Mouse (Mus musculus) ES-E14 (cell line): ENCODE measurements at regions not wholly inside any gene's neighbourhood (a gene's known extent, or its start where the extent isn't known, plus 50 kb on each side); places are given as distances from the start of the nearest gene placed in this dataset.

Source experiments
- DNase-seq: peaks from one replicate; pipeline ENCODE4 v3.0.0-alpha.2; 2013; ENCODE audit warnings: low read depth, low spot score
- H3K27ac ChIP-seq: 2 replicates; pipeline ENCODE4 v1.5.1; 2012; ENCODE audit warnings: low read depth, mild to moderate bottlenecking, low read length, moderate library complexity, mixed read lengths; ENCODE audit not compliant: poor library complexity, insufficient read depth, severe bottlenecking
- H3K36me3 ChIP-seq: 2 replicates; pipeline ENCODE4 v1.6.1; 2012; ENCODE audit warnings: mild to moderate bottlenecking, low read length, moderate library complexity, mixed read lengths; ENCODE audit not compliant: control insufficient read depth, poor library complexity, insufficient read depth, severe bottlenecking
- H3K4me1 ChIP-seq, 2 experiments: fragments of 150-350 bp in 1 of 2; sonication (generic) in 1 of 2; 2 replicates each; pipeline ENCODE4 v1.6.1; 2012; ENCODE audit warnings: low read length in 2 of 2, mild to moderate bottlenecking in 1 of 2, mixed read lengths in 1 of 2; ENCODE audit not compliant: control insufficient read depth in 2 of 2, insufficient read depth in 2 of 2, poor library complexity in 1 of 2
- H3K4me3 ChIP-seq, 2 experiments: fragments of 150-350 bp in 1 of 2; sonication (generic) in 1 of 2; 2 replicates each; pipeline ENCODE4 v1.5.1; 2012; ENCODE audit warnings: low read length in 2 of 2, low read depth in 1 of 2, mild to moderate bottlenecking in 1 of 2, mixed read lengths in 1 of 2; ENCODE audit not compliant: insufficient read depth in 1 of 2, poor library complexity in 1 of 2, severe bottlenecking in 1 of 2
- H3K9ac ChIP-seq: 2 replicates; pipeline ENCODE4 v1.6.1; 2012; ENCODE audit warnings: low read depth, mild to moderate bottlenecking, low read length, mixed read lengths; ENCODE audit not compliant: poor library complexity, insufficient read depth, severe bottlenecking
- H3K9me3 ChIP-seq: fragments of 150-350 bp; sonication (generic); 2 replicates; pipeline ENCODE4 v1.6.1; 2012; ENCODE audit warnings: low read depth, mild to moderate bottlenecking, low read length; ENCODE audit not compliant: control insufficient read depth, insufficient read depth
- CHD2 ChIP-seq: IDR thresholded peaks from 2 replicates; pipeline ENCODE4 v1.6.1; 2014; ENCODE audit warnings: mild to moderate bottlenecking, low read depth, low read length, inconsistent platforms
- HCFC1 ChIP-seq: IDR thresholded peaks from 2 replicates; pipeline ENCODE4 v1.6.1; 2012; ENCODE audit warnings: low read length, inconsistent platforms, borderline replicate concordance; ENCODE audit not compliant: insufficient read depth
- MAFK ChIP-seq: IDR thresholded peaks from 2 replicates; pipeline ENCODE4 v1.6.1; 2014; ENCODE audit warnings: mild to moderate bottlenecking, low read depth, low read length, inconsistent platforms; ENCODE audit not compliant: insufficient read depth
- ZC3H11A ChIP-seq: IDR thresholded peaks from 2 replicates; pipeline ENCODE4 v1.6.1; 2012; ENCODE audit warnings: low read depth, mild to moderate bottlenecking, inconsistent platforms, low read length, borderline replicate concordance
- ZNF384 ChIP-seq: IDR thresholded peaks from 2 replicates; pipeline ENCODE4 v1.6.1; 2012; ENCODE audit warnings: low read depth, low read length, inconsistent platforms
- in situ Hi-C, 2 experiments: fragments of 600-800 bp; cut with MboI; formaldehyde crosslinking; loops; one replicate each; pipeline ENCODE4 v1.15.1; 2025; ENCODE audit warnings: low sequenced_read_pairs in 2 of 2, inconsistent platforms in 1 of 2; ENCODE audit not compliant: unreplicated experiment in 2 of 2

- no peaks in the 10 kb centered on the region for H3K9me3 ChIP-seq
- H3K36me3 ChIP-seq = no peaks in the 10 kb centered on the region
- H3K4me3 ChIP-seq = no peak overlapping the region
- DNase-seq = no peak
- H3K9ac ChIP-seq = no peak overlapping the region
- H3K27ac ChIP-seq = no peak overlapping the region
- no peak for TF ChIP-seq MAFK
- no peak for TF ChIP-seq HCFC1
- no peak for TF ChIP-seq ZNF384
- no peak for TF ChIP-seq ZC3H11A
- TF ChIP-seq CHD2 = no peak
- in situ Hi-C loops = no loop called here
- H3K4me1 ChIP-seq = no peaks in the 10 kb centered on the region
These were observed 539.4 kb downstream of the Etnk1 start for GRCm38 (mm10) chr6:143706451-143706850.

GRCm38 (mm10) chr6:143714461-143714860 is 547.4 kb downstream of the Etnk1 start:
- no peak overlapping the region for H3K27ac ChIP-seq
- no peak for DNase-seq
- H3K9me3 ChIP-seq = no peaks in the 10 kb centered on the region
- no peaks in the 10 kb centered on the region for H3K4me1 ChIP-seq
- TF ChIP-seq HCFC1 (no peak), CHD2 (no peak), ZNF384 (no peak), ZC3H11A (no peak), MAFK (no peak)
- in situ Hi-C loops = no loop called here
- no peak overlapping the region for H3K9ac ChIP-seq
- no peak overlapping the region for H3K4me3 ChIP-seq
- H3K36me3 ChIP-seq = no peaks in the 10 kb centered on the region

- no peak overlapping the region for H3K27ac ChIP-seq
- H3K36me3 ChIP-seq = no peaks in the 10 kb centered on the region
- H3K4me1 ChIP-seq = no peaks in the 10 kb centered on the region
- TF ChIP-seq ZC3H11A = no peak
- TF ChIP-seq HCFC1 = no peak
- no peak for TF ChIP-seq CHD2
- no peak for TF ChIP-seq MAFK
- no peak for TF ChIP-seq ZNF384
- H3K4me3 ChIP-seq = no peak overlapping the region
- H3K9ac ChIP-seq = no peak overlapping the region
- in situ Hi-C loops = no loop called here
- H3K9me3 ChIP-seq = no peaks in the 10 kb centered on the region
- DNase-seq = no peak
These were observed 583.1 kb downstream of the Etnk1 start for GRCm38 (mm10) chr6:143750074-143750473.

GRCm38 (mm10) chr6:143751076-143752070 is 584.4 kb downstream of the Etnk1 start:
- Histone ChIP-seq H3K9me3 (no peaks in the 10 kb centered on the region), H3K4me3 (no peak overlapping the region), H3K9ac (no peak overlapping the region), H3K4me1 (no peaks in the 10 kb centered on the region), H3K36me3 (no peaks in the 10 kb centered on the region), H3K27ac (no peak overlapping the region)
- TF ChIP-seq MAFK (no peak), HCFC1 (no peak), ZNF384 (no peak), CHD2 (no peak), ZC3H11A (no peak)
- DNase-seq = no peak
- in situ Hi-C loops = no loop called here

GRCm38 (mm10) chr6:143757462-143757861 is 590.4 kb downstream of the Etnk1 start:
- TF ChIP-seq CHD2 (no peak), ZC3H11A (no peak), MAFK (no peak), ZNF384 (no peak), HCFC1 (no peak)
- Histone ChIP-seq H3K36me3 (no peaks in the 10 kb centered on the region), H3K9me3 (no peaks in the 10 kb centered on the region), H3K9ac (no peak overlapping the region), H3K27ac (no peak overlapping the region), H3K4me3 (no peak overlapping the region), H3K4me1 (no peaks in the 10 kb centered on the region)
- in situ Hi-C loops = no loop called here
- peak; percentile 1 for DNase-seq
